Mouse (Mus musculus): ENCODE measurements around the gene Mrpl39. TPM values are rescaled to one million over a fixed set of nuclear protein-coding genes. Genes with fewer than 3 reads are reported as not detected.

The Mrpl39 gene
- 10 to 100 TPM; 19.5 to 19.6 TPM for total RNA-seq (2021)

DNA sequence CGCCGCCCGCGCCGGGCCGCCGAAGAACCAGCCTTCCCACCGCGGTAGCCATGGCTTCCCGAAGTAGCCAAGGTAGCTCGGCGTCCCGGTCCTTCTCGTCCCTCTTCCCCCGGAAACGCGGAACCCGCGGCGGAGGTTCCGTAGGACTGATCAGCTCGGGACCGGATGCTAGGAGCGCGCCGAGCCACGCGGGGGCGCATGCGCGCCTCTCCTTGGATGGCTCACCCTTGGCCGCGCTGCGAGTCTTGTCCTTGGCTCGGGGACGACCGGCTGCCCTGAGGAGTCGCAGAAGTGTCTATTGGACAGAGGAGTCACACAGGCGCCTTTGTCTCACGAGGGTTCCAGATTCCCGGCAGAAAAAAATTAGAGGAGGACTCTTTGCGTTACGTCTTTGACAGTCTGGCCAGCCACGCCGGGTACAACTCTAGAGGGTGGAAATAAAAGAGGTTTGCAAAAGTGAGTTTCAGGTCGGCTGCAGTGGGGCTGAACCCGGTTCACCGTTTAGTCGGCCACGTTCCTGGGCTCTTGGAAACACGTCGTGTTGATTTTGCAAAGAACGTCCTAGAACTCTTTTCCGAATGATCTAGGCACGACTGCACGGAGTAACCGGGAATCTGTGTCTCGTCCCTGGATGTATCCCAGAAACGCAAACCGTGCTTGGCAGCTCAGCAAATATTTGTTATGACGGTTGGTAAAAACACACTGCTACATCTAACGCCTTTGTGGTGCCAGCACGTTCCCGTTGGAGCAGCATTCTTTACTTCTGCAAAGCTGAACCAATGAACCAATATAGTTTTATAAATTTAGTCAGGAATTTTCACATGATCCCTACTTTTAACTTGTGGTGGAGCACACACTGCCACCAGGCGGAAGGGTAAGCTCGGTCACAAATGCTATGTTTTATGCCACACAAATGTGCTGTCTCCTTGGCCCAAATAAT, at the start of gene Mrpl39:
Mrpl39 (minus strand) TSS at position 577 of the 940 bp plus-strand sequence.
- intact Hi-C loops (cut with DNase I): loop anchor here (1.0 to 5.0 kb wide), 4 partner anchors 39 to 262 kb away; partner anchors contain the start of genes Atp5j and Jam2
- DNase-seq (ENCODE audit: low spot score in 2 of 2): peak; percentile 96 to 97

- intact Hi-C loops (cut with DNase I): no loop called here
- DNase-seq (ENCODE audit: low spot score in 2 of 2): no peak
Observed at GRCm38 (mm10) chr16:84784966-84785365, 49.4 kb upstream of the Mrpl39 start.

GRCm38 (mm10) chr16:84783279-84783678, 47.7 kb upstream of the Mrpl39 start:
- no peak for DNase-seq (ENCODE audit: low spot score in 2 of 2)
- intact Hi-C loops (cut with DNase I): no loop called here

DNA sequence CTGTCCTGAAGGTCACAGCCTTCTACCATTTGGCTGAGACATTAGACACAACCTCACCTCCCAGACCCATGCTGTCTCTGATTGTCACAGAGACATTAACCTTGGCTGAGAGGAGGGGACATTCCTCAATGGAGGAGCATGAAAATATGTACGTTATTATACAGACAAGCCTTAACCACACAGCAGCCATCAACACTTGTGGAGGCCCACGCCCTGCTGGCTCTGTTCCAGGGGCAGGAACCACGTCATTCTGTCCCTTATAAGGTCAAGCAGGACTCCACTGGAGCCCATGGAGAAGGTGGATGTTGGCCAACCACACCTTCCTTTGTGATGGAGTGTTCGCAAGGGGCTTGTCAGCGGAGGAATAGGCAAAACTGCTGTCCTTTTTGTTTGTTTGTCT, 44.2 kb upstream of the Mrpl39 start:
- no peak for DNase-seq (ENCODE audit: low spot score in 2 of 2)
- intact Hi-C loops (cut with DNase I): loop anchor here (5.0 kb wide), 1 partner anchor 38 kb away; no protein-coding TSS in a partner anchor

GRCm38 (mm10) chr16:84778861-84779630, 43.5 kb upstream of the Mrpl39 start:
- intact Hi-C loops (cut with DNase I): loop anchor here (5.0 kb wide), 1 partner anchor 38 kb away; no protein-coding TSS in a partner anchor
- DNase-seq (ENCODE audit: low spot score in 2 of 2): no peak

DNA sequence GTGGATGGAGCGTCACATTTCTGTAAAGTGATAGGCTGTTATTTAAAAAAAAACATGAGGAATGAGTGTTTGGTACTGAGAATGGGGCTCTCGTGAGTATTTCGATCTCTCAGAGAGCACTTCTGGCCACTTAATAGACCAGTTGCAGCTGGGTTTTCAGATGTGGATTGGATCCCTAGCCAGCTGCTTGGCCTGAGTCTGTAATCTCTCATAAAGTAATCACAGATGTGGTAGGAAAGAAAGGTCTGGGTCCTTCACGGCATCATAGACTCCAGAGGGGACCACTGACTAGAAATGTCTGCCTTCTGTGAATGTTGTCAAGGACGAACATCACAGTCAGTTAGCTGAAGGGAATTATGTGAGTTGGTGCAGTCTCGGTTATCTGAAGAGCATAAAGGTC, 42.9 kb upstream of the Mrpl39 start:
- no peak for DNase-seq (ENCODE audit: low spot score in 2 of 2)
- intact Hi-C loops (cut with DNase I): loop anchor here (5.0 kb wide), 1 partner anchor 39 kb away; no protein-coding TSS in a partner anchor

DNA sequence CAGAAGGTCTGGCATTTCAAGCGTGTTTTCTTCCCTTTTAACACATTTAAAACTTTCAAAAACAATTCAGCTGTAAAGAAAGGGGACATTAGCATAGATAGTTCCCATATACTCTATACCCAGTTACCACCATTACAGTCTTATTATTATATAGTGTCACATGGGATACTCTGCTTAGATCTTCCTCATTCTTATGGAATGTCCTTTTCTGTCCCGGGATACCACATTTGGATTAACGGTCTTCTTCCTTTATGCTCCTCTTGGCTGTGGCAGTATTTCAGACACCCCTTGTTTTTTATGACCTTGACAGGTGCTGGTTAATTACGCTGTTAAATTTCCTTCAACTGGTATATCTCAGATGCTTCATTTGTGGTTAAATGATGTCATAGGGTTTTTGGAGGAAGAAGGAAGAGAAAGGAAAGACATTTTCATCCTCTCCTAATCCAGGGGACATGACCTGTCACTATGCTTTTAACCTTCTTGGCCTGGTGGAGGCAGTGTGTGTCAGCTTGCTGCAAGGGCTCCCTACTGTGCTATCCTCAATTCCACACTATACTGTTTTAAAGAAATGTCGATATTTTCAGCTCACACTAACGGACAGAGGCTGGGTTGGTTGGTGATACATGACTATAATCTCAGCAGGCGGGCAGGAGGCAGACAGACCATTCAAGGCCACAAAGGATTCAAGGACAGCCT, 40.7 kb upstream of the Mrpl39 start:
- intact Hi-C loops (cut with DNase I): loop anchor here (5.0 kb wide), 1 partner anchor 41 kb away; no protein-coding TSS in a partner anchor
- no peak for DNase-seq (ENCODE audit: low spot score in 2 of 2)

DNA sequence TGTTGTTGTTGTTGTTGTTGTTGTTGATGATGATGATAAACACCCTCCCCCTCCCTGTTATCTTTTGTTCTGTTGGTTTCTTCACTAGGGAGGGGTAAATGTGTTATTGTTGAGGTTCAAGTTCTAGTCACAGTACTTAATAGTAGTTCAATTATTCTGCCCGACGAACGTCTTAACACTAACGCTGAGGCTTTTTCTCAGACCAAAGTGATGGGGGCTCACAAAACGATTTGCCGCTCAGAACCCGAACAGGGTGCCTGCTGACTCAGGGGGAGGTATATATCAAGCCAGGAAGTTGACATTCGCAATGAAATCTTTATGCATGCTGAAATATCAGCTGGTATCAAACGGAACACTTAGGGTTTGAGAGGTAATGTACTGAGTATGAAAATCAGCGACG, 39.8 kb upstream of the Mrpl39 start:
- intact Hi-C loops (cut with DNase I): loop anchor here (5.0 kb wide), 1 partner anchor 42 kb away; no protein-coding TSS in a partner anchor
- no peak for DNase-seq (ENCODE audit: low spot score in 2 of 2)

DNA sequence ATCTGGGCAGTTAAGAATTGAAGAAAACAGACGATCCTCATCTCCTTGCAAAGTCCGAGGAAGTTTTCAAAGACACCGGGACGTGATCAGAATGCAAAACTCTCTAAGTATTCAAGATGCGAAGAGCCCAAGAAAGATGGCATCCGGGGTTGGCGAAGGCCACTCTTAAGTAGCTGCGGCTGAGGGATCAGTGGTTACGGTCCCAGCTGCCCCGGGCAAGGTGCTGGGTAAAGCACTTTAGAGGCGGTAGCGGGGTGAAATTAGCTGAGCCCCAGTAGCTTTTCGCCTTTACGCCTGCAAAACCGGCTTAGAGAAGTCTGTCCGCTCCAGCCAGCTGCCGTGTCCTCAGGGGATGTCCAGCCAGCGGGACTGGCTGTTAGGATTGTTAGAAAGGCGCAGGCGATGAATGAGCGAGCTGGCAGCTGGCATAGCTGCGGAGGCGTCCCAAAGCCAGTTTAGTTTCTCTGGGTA, 39.3 kb upstream of the Mrpl39 start:
- intact Hi-C loops (cut with DNase I): loop anchor here (1.0 to 5.0 kb wide), 2 partner anchors 39 to 43 kb away; partner anchors contain the start of gene Mrpl39
- DNase-seq (ENCODE audit: low spot score in 2 of 2): peak; percentile 69 to 89

- intact Hi-C loops (cut with DNase I): loop anchor here (1.0 kb wide), 1 partner anchor 39 kb away; the partner anchor contains the start of gene Mrpl39
- peak; percentile 46 to 47 for DNase-seq (ENCODE audit: low spot score in 2 of 2)
Observed at GRCm38 (mm10) chr16:84774003-84774703, 38.6 kb upstream of the Mrpl39 start, which contains the start of gene Jam2. Jam2 (plus strand) TSS chr16:84774123.

GRCm38 (mm10) chr16:84773268-84773861, 37.8 kb upstream of the Mrpl39 start:
- no peak for DNase-seq (ENCODE audit: low spot score in 2 of 2)
- intact Hi-C loops (cut with DNase I): no loop called here

- intact Hi-C loops (cut with DNase I): no loop called here
- DNase-seq (ENCODE audit: low spot score in 2 of 2): no peak
Observed at GRCm38 (mm10) chr16:84772496-84773267, 37.1 kb upstream of the Mrpl39 start.

- DNase-seq (ENCODE audit: low spot score in 2 of 2): no peak
- intact Hi-C loops (cut with DNase I): no loop called here
Observed at GRCm38 (mm10) chr16:84771461-84771860, 35.9 kb upstream of the Mrpl39 start.

- no peak for DNase-seq (ENCODE audit: low spot score in 2 of 2)
- intact Hi-C loops (cut with DNase I): no loop called here
Observed at GRCm38 (mm10) chr16:84770891-84771290, 35.3 kb upstream of the Mrpl39 start.

DNA sequence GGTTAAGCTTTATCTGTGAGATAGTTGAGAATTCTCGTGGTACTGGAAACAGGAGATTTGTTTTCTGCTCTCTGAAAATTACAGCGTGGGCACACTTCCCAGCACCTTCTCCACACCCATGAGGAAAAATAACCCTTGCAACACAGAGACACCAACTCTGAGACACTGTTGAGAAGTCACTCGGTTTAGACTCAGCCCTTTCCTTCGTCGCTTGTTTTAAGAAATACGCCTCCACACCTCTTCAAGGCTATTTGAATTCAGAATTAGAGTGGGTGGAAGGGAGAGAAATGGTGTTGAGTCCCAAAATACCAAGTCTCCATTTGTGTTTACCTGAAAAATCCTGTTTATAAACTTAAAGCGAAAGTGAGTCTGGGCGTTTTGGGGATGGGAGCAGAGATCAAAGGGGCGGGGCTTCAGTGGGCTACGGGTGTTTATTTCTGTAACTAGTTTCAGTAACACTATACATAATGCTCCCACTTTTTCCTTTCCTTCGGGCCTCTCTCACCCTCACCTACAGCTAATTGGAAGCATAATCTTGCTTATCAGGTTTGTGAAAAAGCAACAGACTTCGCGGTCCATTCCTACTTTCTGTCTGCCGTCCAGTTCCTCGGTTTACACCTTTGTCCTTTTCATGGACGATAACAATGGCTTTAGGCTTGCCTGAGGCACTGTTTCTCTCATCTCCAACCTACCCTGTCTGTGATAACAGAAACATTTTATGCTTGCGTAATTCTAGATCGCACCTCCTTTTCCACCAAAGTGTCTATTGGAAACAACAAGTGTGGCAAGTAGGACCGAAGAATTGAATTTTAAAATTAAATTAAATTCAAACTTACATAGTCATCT, 34.3 kb upstream of the Mrpl39 start:
- intact Hi-C loops (cut with DNase I): no loop called here

DNA sequence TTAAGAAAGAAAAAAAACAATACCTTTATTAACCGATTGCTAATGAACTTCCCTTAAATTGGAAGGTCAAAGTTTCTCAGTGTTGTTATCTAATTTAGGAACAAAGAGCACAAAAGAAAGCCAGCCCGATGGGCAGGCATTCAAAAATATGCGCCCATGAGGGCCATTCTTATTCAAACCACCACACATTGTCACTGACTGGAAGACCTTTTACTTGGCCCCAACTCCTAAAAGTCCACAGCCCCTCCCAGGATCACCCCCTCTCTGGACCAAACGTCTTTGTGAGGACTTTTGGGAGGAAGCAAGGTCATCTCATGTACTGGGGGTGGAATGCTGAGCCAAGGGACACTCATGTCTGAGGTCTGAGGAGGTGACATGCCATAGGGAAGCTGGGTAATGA, 33.6 kb upstream of the Mrpl39 start:
- DNase-seq (ENCODE audit: low spot score in 2 of 2): no peak
- intact Hi-C loops (cut with DNase I): no loop called here

More for the DNA sequence above, 34.3 kb upstream of the Mrpl39 start:
- peak in 1 of 2 experiments; percentile 46 for DNase-seq (ENCODE audit: low spot score in 2 of 2)

DNA sequence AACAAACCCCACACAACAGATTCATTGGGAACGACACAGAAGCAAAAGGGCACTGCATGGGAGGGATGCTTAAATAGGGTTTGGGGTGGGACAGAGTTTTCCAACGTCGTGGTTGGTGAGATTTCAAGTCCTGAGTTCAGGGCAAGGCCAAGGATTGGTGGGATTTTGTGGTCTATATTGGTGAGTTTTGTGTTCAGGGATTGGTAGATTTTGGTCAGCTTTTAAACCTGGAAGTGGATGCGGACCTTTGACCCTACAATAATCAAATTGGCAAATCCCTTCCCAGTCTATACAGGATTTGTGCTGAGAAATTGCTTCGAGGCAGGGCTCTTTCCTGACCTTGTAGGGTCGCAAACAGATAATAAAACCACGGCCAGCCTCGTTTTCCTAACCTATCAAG, 32.4 kb upstream of the Mrpl39 start:
- intact Hi-C loops (cut with DNase I): no loop called here
- DNase-seq (ENCODE audit: low spot score in 2 of 2): no peak

All from left cerebral cortex, postnatal 25 days (tissue).